Mouse (Mus musculus): ENCODE data around the gene Rxfp4.
A peak's percentile ranks its signal among the peaks of the same experiment; 100 is the strongest.

Gene Rxfp4

GRCm38 (mm10) chr3:88651669-88652618, 998 bp downstream of the Rxfp4 start:
- no peak for DNase-seq (ENCODE audit: low spot score)

GRCm38 (mm10) chr3:88650713-88651504, 2.0 kb downstream of the Rxfp4 start:
- no peak for DNase-seq (ENCODE audit: low spot score)

GRCm38 (mm10) chr3:88649967-88650366, 3.0 kb downstream of the Rxfp4 start:
- DNase-seq (ENCODE audit: low spot score), result no peak

GRCm38 (mm10) chr3:88649186-88649585, 3.8 kb downstream of the Rxfp4 start:
- no peak for DNase-seq (ENCODE audit: low spot score)

- DNase-seq (ENCODE audit: low spot score), result no peak
These were observed 4.3 kb downstream of the Rxfp4 start for GRCm38 (mm10) chr3:88648452-88649168.

GRCm38 (mm10) chr3:88647779-88648413, 5.0 kb downstream of the Rxfp4 start:
- DNase-seq (ENCODE audit: low spot score), result no peak

- DNase-seq (ENCODE audit: low spot score), result no peak
These were observed 5.9 kb downstream of the Rxfp4 start for GRCm38 (mm10) chr3:88647076-88647475.

GRCm38 (mm10) chr3:88646426-88646995, 6.4 kb downstream of the Rxfp4 start:
- no peak for DNase-seq (ENCODE audit: low spot score)

- no peak for DNase-seq (ENCODE audit: low spot score)
These were observed 7.0 kb downstream of the Rxfp4 start for GRCm38 (mm10) chr3:88645937-88646336.

GRCm38 (mm10) chr3:88643078-88643477, 9.9 kb downstream of the Rxfp4 start:
- DNase-seq (ENCODE audit: low spot score), result no peak

GRCm38 (mm10) chr3:88640676-88641075, 12.3 kb downstream of the Rxfp4 start:
- peak; percentile 69 for DNase-seq (ENCODE audit: low spot score)

- no peak for DNase-seq (ENCODE audit: low spot score)
These were observed 13.7 kb downstream of the Rxfp4 start for GRCm38 (mm10) chr3:88639239-88639638.

GRCm38 (mm10) chr3:88637134-88637533, 15.8 kb downstream of the Rxfp4 start:
- DNase-seq (ENCODE audit: low spot score), result no peak

- DNase-seq (ENCODE audit: low spot score), result no peak
These were observed 16.4 kb downstream of the Rxfp4 start for GRCm38 (mm10) chr3:88636555-88636986.

- DNase-seq (ENCODE audit: low spot score), result no peak
These were observed 17.3 kb downstream of the Rxfp4 start for GRCm38 (mm10) chr3:88635506-88636275.

GRCm38 (mm10) chr3:88633056-88633455, 19.9 kb downstream of the Rxfp4 start:
- DNase-seq (ENCODE audit: low spot score), result no peak

GRCm38 (mm10) chr3:88631921-88632587, 20.9 kb downstream of the Rxfp4 start:
- DNase-seq (ENCODE audit: low spot score), result no peak

- no peak for DNase-seq (ENCODE audit: low spot score)
These were observed 22.0 kb downstream of the Rxfp4 start for GRCm38 (mm10) chr3:88630849-88631341.

- no peak for DNase-seq (ENCODE audit: low spot score)
These were observed 22.9 kb downstream of the Rxfp4 start for GRCm38 (mm10) chr3:88630018-88630417.

- no peak for DNase-seq (ENCODE audit: low spot score)
These were observed 23.7 kb downstream of the Rxfp4 start for GRCm38 (mm10) chr3:88629244-88629643.

All from urinary bladder, postnatal 14 days (tissue).